Mouse (Mus musculus) heart, embryonic 11.5 days (tissue): ENCODE measurements around the gene Man1a. TPM values are rescaled to one million over a fixed set of nuclear protein-coding genes. Genes with fewer than 3 reads are reported as not detected.

Experiments
- ATAC-seq: fragments of 200-750 bp; cut with Nextera tagmentation; replicated peaks from 2 replicates; pipeline ENCODE4 v1.8.0; 2017; ENCODE audit warnings: moderate library complexity; ENCODE audit not compliant: insufficient number of reproducible peaks, low FRiP score, low TSS enrichment
- H3K27ac ChIP-seq: fragments of 300-500 bp; sonication (generic); 2 replicates; pipeline ENCODE4 v1.5.1; 2014; ENCODE audit warnings: mild to moderate bottlenecking, low read depth, low read length
- H3K27me3 ChIP-seq: fragments of 300-500 bp; sonication (generic); 2 replicates; pipeline ENCODE4 v1.6.1; 2014; ENCODE audit warnings: mild to moderate bottlenecking, low read length, mixed read lengths; ENCODE audit not compliant: control insufficient read depth, insufficient read depth
- H3K36me3 ChIP-seq: fragments of 300-500 bp; sonication (generic); 2 replicates; pipeline ENCODE4 v1.6.1; 2014; ENCODE audit warnings: mild to moderate bottlenecking, low read length, moderate library complexity, mixed read lengths; ENCODE audit not compliant: control insufficient read depth, insufficient read depth
- H3K4me1 ChIP-seq: fragments of 300-500 bp; sonication (generic); 2 replicates; pipeline ENCODE4 v1.6.1; 2014; ENCODE audit warnings: low read length; ENCODE audit not compliant: control insufficient read depth, insufficient read depth
- H3K4me2 ChIP-seq: fragments of 300-500 bp; sonication (generic); 2 replicates; pipeline ENCODE4 v1.6.1; 2014; ENCODE audit warnings: mild to moderate bottlenecking, moderate library complexity
- H3K4me3 ChIP-seq: fragments of 300-500 bp; sonication (generic); 2 replicates; pipeline ENCODE4 v1.5.1; 2014; ENCODE audit warnings: low read depth, low read length
- H3K9ac ChIP-seq: fragments of 300-500 bp; sonication (generic); 2 replicates; pipeline ENCODE4 v1.6.1; 2014; ENCODE audit warnings: mild to moderate bottlenecking, low read depth, low read length, moderate library complexity
- H3K9me3 ChIP-seq: fragments of 300-500 bp; sonication (generic); replicated peaks from 2 replicates; pipeline ENCODE4 v1.6.1; 2016; ENCODE audit warnings: low read length; ENCODE audit not compliant: control insufficient read depth
- WGBS: fragments of 180-500 bp; shearing (Covaris S2); extraction: QIAGEN DNeasy Blood & Tissue Kit; methylation state at CpG from one replicate; pipeline ENCODE4 v1.1.7; 2014; ENCODE audit not compliant: insufficient replicate concordance; 5-methylcytosine and 5-hydroxymethylcytosine counted together
- polyA plus RNA-seq: library from polyadenylated mRNA; unstranded; fragments of >200 nt; fragmentation: Nextera tagmentation; extraction: Ambion mirVana; gene quantifications from 2 replicates; pipeline ENCODE4 v1.2.1, GENCODE M21; 2014

Man1a gene
- polyA plus RNA-seq, 1 experiment from 2014 or later = 8.8 TPM

GRCm38 (mm10) chr10:54038180-54038579 is 38.2 kb downstream of the Man1a start:
- no peaks in the 10 kb centered on the region for H3K27me3 ChIP-seq
- no peaks in the 10 kb centered on the region for H3K9me3 ChIP-seq
- H3K4me3 ChIP-seq = no peak overlapping the region
- H3K36me3 ChIP-seq = no peaks in the 10 kb centered on the region
- H3K27ac ChIP-seq = peak overlapping the region; percentile 91
- H3K4me1 ChIP-seq = peaks cover 32% of the 10 kb centered on the region
- peak overlapping the region; percentile 42 for H3K4me2 ChIP-seq
- ATAC-seq = peak; percentile 76
- H3K9ac ChIP-seq = no peak overlapping the region
- 15% methylated on average over 5 of the region's 5 CpGs for WGBS

- Histone ChIP-seq H3K27ac (0 out of 2 replicates have a peak overlapping the region, but pooled peaks have one; percentile 7), H3K4me3 (no peak overlapping the region), H3K9me3 (no peaks in the 10 kb centered on the region), H3K4me2 (no peak overlapping the region; the same call in 1 of the 2 replicates), H3K4me1 (peaks cover 32% of the 10 kb centered on the region), H3K9ac (no peak overlapping the region), H3K36me3 (no peaks in the 10 kb centered on the region), H3K27me3 (no peaks in the 10 kb centered on the region)
- ATAC-seq = no peak
- WGBS = 55% methylated on average over 10 of the region's 10 CpGs
These were observed 38.9 kb downstream of the Man1a start for GRCm38 (mm10) chr10:54037348-54038010.

DNA sequence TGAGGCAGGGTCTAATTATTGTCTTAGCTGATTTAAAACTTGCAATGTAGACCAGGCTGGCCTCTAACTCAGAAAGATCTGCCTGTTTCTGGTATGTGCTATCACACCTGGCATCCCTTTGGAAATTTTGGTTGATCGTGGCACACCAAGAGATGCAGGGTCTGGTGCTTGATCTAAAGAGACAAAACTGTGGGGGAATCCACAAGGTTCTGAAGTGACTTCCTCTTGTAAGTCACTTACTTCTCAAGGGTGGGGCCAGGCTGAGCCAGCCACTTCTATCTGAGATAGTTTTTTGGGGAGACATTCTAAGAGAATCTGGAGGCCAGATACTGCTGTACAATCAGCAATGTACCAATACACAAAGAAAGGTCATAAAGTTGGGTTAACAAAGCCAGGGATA is 40.8 kb downstream of the Man1a start:
- Histone ChIP-seq H3K9me3 (no peaks in the 10 kb centered on the region), H3K27ac (no peak overlapping the region), H3K4me2 (no peak overlapping the region), H3K9ac (no peak overlapping the region), H3K4me3 (no peak overlapping the region), H3K4me1 (peaks cover 29% of the 10 kb centered on the region), H3K36me3 (no peaks in the 10 kb centered on the region), H3K27me3 (no peaks in the 10 kb centered on the region)
- WGBS = 78% methylated on average over 1 of the region's 1 CpGs
- ATAC-seq = no peak

GRCm38 (mm10) chr10:54034779-54035178 is 41.6 kb downstream of the Man1a start:
- no peak for ATAC-seq
- no peaks in the 10 kb centered on the region for H3K36me3 ChIP-seq
- H3K9me3 ChIP-seq = no peaks in the 10 kb centered on the region
- H3K27ac ChIP-seq = no peak overlapping the region
- H3K4me1 ChIP-seq = peaks cover 21% of the 10 kb centered on the region
- WGBS = 84% methylated on average over 2 of the region's 2 CpGs
- no peak overlapping the region for H3K9ac ChIP-seq
- no peaks in the 10 kb centered on the region for H3K27me3 ChIP-seq
- H3K4me2 ChIP-seq = no peak overlapping the region
- no peak overlapping the region for H3K4me3 ChIP-seq

GRCm38 (mm10) chr10:54032316-54033092 is 43.9 kb downstream of the Man1a start:
- H3K9ac ChIP-seq = no peak overlapping the region
- 0 out of 2 replicates have a peak, but pooled peaks cover 2% of the 10 kb centered on the region for H3K36me3 ChIP-seq
- H3K27me3 ChIP-seq = no peaks in the 10 kb centered on the region
- peaks cover 3% of the 10 kb centered on the region; the same call in 1 of the 2 replicates for H3K4me1 ChIP-seq
- H3K9me3 ChIP-seq = no peaks in the 10 kb centered on the region
- WGBS = 69% methylated on average over 9 of the region's 9 CpGs
- H3K27ac ChIP-seq = peak overlapping the region; percentile 41; the same call in 1 of the 2 replicates
- no peak overlapping the region for H3K4me3 ChIP-seq
- no peak for ATAC-seq
- no peak overlapping the region for H3K4me2 ChIP-seq

GRCm38 (mm10) chr10:54028866-54029265 is 47.5 kb downstream of the Man1a start:
- no peaks in the 10 kb centered on the region for H3K9me3 ChIP-seq
- H3K27me3 ChIP-seq = no peaks in the 10 kb centered on the region
- H3K4me2 ChIP-seq = no peak overlapping the region
- H3K27ac ChIP-seq = no peak overlapping the region
- ATAC-seq = no peak
- no peak overlapping the region for H3K9ac ChIP-seq
- 89% methylated on average over 4 of the region's 4 CpGs for WGBS
- no peak overlapping the region for H3K4me3 ChIP-seq
- peaks cover 3% of the 10 kb centered on the region; the same call in 1 of the 2 replicates for H3K4me1 ChIP-seq
- 0 out of 2 replicates have a peak, but pooled peaks cover 2% of the 10 kb centered on the region for H3K36me3 ChIP-seq

DNA sequence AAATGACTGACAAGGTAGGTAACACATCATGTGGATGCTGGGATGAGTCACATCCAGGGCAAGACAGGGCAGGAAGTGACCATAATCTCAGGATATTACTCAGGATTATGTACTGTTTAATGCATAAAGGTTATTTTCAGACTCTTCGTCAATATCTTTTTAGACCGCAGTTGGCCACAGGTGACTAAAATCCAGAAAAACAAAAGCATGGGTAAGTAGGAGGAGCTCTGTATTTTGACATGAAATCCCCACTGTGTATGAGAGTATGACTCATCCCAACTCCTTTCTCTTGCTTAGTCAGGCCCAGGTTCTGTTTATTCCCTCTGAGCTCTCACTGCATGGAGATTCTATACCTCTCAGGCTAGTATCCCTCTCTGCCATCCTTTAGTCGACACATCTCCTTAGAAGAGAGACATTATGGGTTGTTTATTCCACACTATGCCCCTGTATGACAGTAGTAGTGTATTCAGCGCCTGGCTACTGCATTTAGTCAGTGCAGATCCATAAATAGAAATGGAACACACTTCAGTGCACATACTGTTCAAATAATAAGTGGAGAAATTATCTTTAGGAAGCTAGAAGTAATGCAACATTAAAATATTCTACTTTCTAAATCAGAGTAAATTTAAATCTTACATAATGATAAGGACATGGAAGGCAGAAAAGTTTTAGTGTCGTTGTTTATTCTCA is 49.5 kb downstream of the Man1a start:
- Histone ChIP-seq H3K4me2 (no peak overlapping the region), H3K4me1 (peaks cover 3% of the 10 kb centered on the region; the same call in 1 of the 2 replicates), H3K27ac (no peak overlapping the region), H3K9ac (no peak overlapping the region), H3K27me3 (no peaks in the 10 kb centered on the region), H3K4me3 (no peak overlapping the region), H3K36me3 (0 out of 2 replicates have a peak, but pooled peaks cover 2% of the 10 kb centered on the region), H3K9me3 (no peaks in the 10 kb centered on the region)
- ATAC-seq = no peak
- 79% methylated on average over 5 of the region's 5 CpGs for WGBS

GRCm38 (mm10) chr10:54026101-54026500 is 50.3 kb downstream of the Man1a start:
- no peak overlapping the region for H3K4me2 ChIP-seq
- no peak overlapping the region for H3K4me3 ChIP-seq
- no peaks in the 10 kb centered on the region for H3K9me3 ChIP-seq
- no peak overlapping the region for H3K9ac ChIP-seq
- 82% methylated on average over 4 of the region's 4 CpGs for WGBS
- peaks cover 3% of the 10 kb centered on the region; the same call in 1 of the 2 replicates for H3K4me1 ChIP-seq
- no peak for ATAC-seq
- no peaks in the 10 kb centered on the region for H3K27me3 ChIP-seq
- 0 out of 2 replicates have a peak, but pooled peaks cover 2% of the 10 kb centered on the region for H3K36me3 ChIP-seq
- no peak overlapping the region for H3K27ac ChIP-seq
